In the genomic region with DNA sequence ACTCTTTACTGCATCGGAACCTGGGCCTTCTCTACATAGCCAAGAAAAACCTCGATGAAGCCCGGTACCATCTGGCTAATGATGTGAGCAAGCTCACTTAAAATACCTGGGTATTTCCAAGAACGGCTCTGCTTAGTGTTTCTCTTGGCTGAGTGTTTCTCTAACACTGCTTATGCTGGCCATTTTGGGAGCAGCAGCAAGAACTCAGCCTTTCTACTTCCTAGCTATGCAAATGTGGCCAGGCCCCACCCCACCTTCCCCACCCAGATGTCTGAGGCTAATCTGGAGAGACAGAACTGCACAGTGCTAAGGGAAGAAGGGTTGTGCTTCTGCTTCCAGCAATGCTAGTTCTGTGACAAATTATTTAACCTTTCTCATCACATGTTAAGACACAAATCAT, we compare ENCODE assay signal across 30 mouse cellular contexts. TPM values are rescaled to one million over a fixed set of nuclear protein-coding genes. Genes with fewer than 3 reads are reported as not detected.
DNase-seq lines count a peak whose midpoint lies in the region; ATAC-seq and TF ChIP-seq lines count a peak whose summit lies in the region.
"Had no signal": no experiment of that assay in that cellular context is flagged by ENCODE, and none has a peak within 500 bp of the region (broad histone marks: within the 10 kb centered on the region; RNA-seq: fewer than 3 reads in every experiment).

No protein-coding gene starts in this region.

- H3K36me3 ChIP-seq in intestine, postnatal 0 days (ENCODE audit: control insufficient read depth, insufficient read depth): no peaks in the 10 kb centered on the region
- H3K36me3 ChIP-seq: embryonic facial prominence, embryonic 10.5 days; G1E; hindbrain, embryonic 10.5 days; intestine, embryonic 15.5 days; limb, embryonic 13.5 days had no signal

- H3K9ac ChIP-seq in intestine, postnatal 0 days (ENCODE audit: low read depth, low read length): no peak overlapping the region
- H3K9ac ChIP-seq: forebrain, postnatal 0 days; intestine, embryonic 15.5 days; limb, embryonic 13.5 days had no signal

- H3K4me1 ChIP-seq in intestine, postnatal 0 days (replicated peaks; ENCODE audit: control insufficient read depth, insufficient read depth, low read length): no peaks in the 10 kb centered on the region
- H3K4me1 ChIP-seq: intestine, embryonic 15.5 days had no signal

- peak; percentile 48 for DNase-seq in retina, postnatal 1 day
- no peak for DNase-seq in retina, embryonic 14.5 days (ENCODE audit: low spot score)
- peak; percentile 67 for DNase-seq in ES-CJ7 (ENCODE audit: low read depth, low spot score)
- DNase-seq in embryo, embryonic 10.5 days (ENCODE audit: low spot score): no peak
- DNase-seq: cerebellum, adult 11 months; cerebellum, adult 9-11 months; forebrain, postnatal 0 days; gastrocnemius, adult 2 months; kidney, adult 9 months; lung, adult 18-20 months; lung, postnatal 10 days; midbrain, embryonic 14.5 days; right cerebral cortex, postnatal 4 days; thymus, postnatal 36 days had no signal

- H3K9me3 ChIP-seq in intestine, postnatal 0 days (ENCODE audit: control insufficient read depth): no peaks in the 10 kb centered on the region
- H3K9me3 ChIP-seq: G1E; hindbrain, embryonic 10.5 days; intestine, embryonic 15.5 days; limb, embryonic 13.5 days had no signal

- no peak for TF ChIP-seq CTCF in intestine, postnatal 0 days (IDR thresholded peaks at IDR 0.05; ENCODE audit: low read depth)

- no peak overlapping the region for H3K4me3 ChIP-seq in intestine, postnatal 0 days (ENCODE audit: low read depth, low read length)
- H3K4me3 ChIP-seq: gastrocnemius, adult 2 months; hindbrain, embryonic 10.5 days; intestine, embryonic 15.5 days; limb, embryonic 13.5 days; megakaryocyte, embryonic 14.5 days had no signal

- no peaks in the 10 kb centered on the region for H3K27me3 ChIP-seq in intestine, postnatal 0 days (replicated peaks; ENCODE audit: control insufficient read depth, insufficient read depth, low read length)
- H3K27me3 ChIP-seq: intestine, embryonic 15.5 days; limb, embryonic 13.5 days had no signal

- WGBS in intestine, postnatal 0 days: 93% methylated on average over 4 of the region's 4 CpGs

- peak; percentile 84 for ATAC-seq in erythroblast, adult 5-6 weeks (replicated peaks; ENCODE audit: low FRiP score, poor library complexity, severe bottlenecking)
- 0 out of 2 replicates have a peak, but pooled peaks have one; percentile 49 for ATAC-seq in megakaryocyte-erythroid progenitor cell, adult 5-6 weeks (replicated peaks; ENCODE audit: low FRiP score, low TSS enrichment, poor library complexity, severe bottlenecking)
- ATAC-seq in intestine, postnatal 0 days: no peak
- ATAC-seq: forebrain, postnatal 0 days; hindbrain, embryonic 16.5 days; intestine, embryonic 15.5 days had no signal

- no peak overlapping the region for H3K4me2 ChIP-seq in intestine, postnatal 0 days (replicated peaks; ENCODE audit: low read depth)
- H3K4me2 ChIP-seq: heart, embryonic 11.5 days; intestine, embryonic 15.5 days; limb, embryonic 13.5 days had no signal

- H3K27ac ChIP-seq in intestine, postnatal 0 days (ENCODE audit: low read depth, low read length): no peak overlapping the region
- H3K27ac ChIP-seq: gastrocnemius, adult 2 months; intestine, embryonic 15.5 days; limb, embryonic 13.5 days had no signal

RNA-seq across cellular contexts. Expression of gene Zmynd12, which starts 19.2 kb away (rescaled TPM):
- total RNA-seq in erythroblast, adult 5-6 weeks (2015; ENCODE audit: low replicate concordance): 2.9 TPM in 1 of 2 replicates, not detected in the other
- 0.43 TPM in 1 of 2 replicates, not detected in the other for total RNA-seq in erythroblast, adult 5-6 weeks (2017; ENCODE audit: low replicate concordance)
- total RNA-seq in megakaryocyte-erythroid progenitor cell, adult 5-6 weeks (2014; fragmentation: Nextera tagmentation): not detected in 2 replicates
- total RNA-seq in megakaryocyte-erythroid progenitor cell, adult 5-6 weeks (2017): not detected in 2 replicates
- 0.52 and 0.59 TPM in 2 replicates for polyA plus RNA-seq in intestine, postnatal 0 days (2015; fragmentation: Nextera tagmentation; extraction: Ambion mirVana)
- total RNA-seq: common myeloid progenitor, adult 5-6 weeks; gastrocnemius, adult 2 months had no signal
- polyA plus RNA-seq: C2C12; forebrain, embryonic 11.5 days; heart, embryonic 11.5 days; neural tube, embryonic 11.5 days; stomach, embryonic 14.5 days had no signal

RNA-seq across cellular contexts. Expression of gene Ppcs, which starts 19.6 kb away (rescaled TPM):
- 4.2 and 8.1 TPM in 2 replicates for total RNA-seq in erythroblast, adult 5-6 weeks (2015; ENCODE audit: low replicate concordance)
- total RNA-seq in erythroblast, adult 5-6 weeks (2017; ENCODE audit: low replicate concordance): 2.3 and 7.2 TPM in 2 replicates
- 6.3 and 13.0 TPM in 2 replicates for total RNA-seq in megakaryocyte-erythroid progenitor cell, adult 5-6 weeks (2014; fragmentation: Nextera tagmentation)
- total RNA-seq in megakaryocyte-erythroid progenitor cell, adult 5-6 weeks (2017): 3.8 and 4.8 TPM in 2 replicates
- 83.9 and 92.5 TPM in 2 replicates for polyA plus RNA-seq in intestine, postnatal 0 days (2015; fragmentation: Nextera tagmentation; extraction: Ambion mirVana)

RNA-seq across cellular contexts. Expression of gene Ccdc30, which starts 26.5 kb away (rescaled TPM):
- total RNA-seq in erythroblast, adult 5-6 weeks (2015; ENCODE audit: low replicate concordance): not detected in 2 replicates
- not detected in 2 replicates for total RNA-seq in erythroblast, adult 5-6 weeks (2017; ENCODE audit: low replicate concordance)
- total RNA-seq in megakaryocyte-erythroid progenitor cell, adult 5-6 weeks (2014; fragmentation: Nextera tagmentation): 0.27 TPM in 1 of 2 replicates, not detected in the other
- total RNA-seq in megakaryocyte-erythroid progenitor cell, adult 5-6 weeks (2017): 0.50 and 2.9 TPM in 2 replicates
- polyA plus RNA-seq in intestine, postnatal 0 days (2015; fragmentation: Nextera tagmentation; extraction: Ambion mirVana): 0.64 and 1.3 TPM in 2 replicates
- total RNA-seq: common myeloid progenitor, adult 5-6 weeks; gastrocnemius, adult 2 months had no signal
- polyA plus RNA-seq: G1E had no signal

RNA-seq across cellular contexts. Expression of gene Rimkla, which starts 50.6 kb away (rescaled TPM):
- not detected in 2 replicates for total RNA-seq in erythroblast, adult 5-6 weeks (2015; ENCODE audit: low replicate concordance)
- total RNA-seq in erythroblast, adult 5-6 weeks (2017; ENCODE audit: low replicate concordance): not detected in 2 replicates
- not detected in 2 replicates for total RNA-seq in megakaryocyte-erythroid progenitor cell, adult 5-6 weeks (2014; fragmentation: Nextera tagmentation)
- total RNA-seq in megakaryocyte-erythroid progenitor cell, adult 5-6 weeks (2017): not detected in 2 replicates
- 0.35 TPM in 2 replicates for polyA plus RNA-seq in intestine, postnatal 0 days (2015; fragmentation: Nextera tagmentation; extraction: Ambion mirVana)
- total RNA-seq: common myeloid progenitor, adult 5-6 weeks; G1E; gastrocnemius, adult 2 months had no signal
- polyA plus RNA-seq: C2C12, G1E had no signal

Comparison
In these comparisons a context has a peak if more than half of its experiments do, and no peak if none do; other contexts are left out.
1. DNase-seq: peak in retina, postnatal 1 day (single experiment) and ES-CJ7 (single experiment); none in retina, embryonic 14.5 days (single experiment) and embryo, embryonic 10.5 days (single experiment).